Mouse (Mus musculus): ENCODE measurements at regions not wholly inside any gene's neighbourhood (a gene's known extent, or its start where the extent isn't known, plus 50 kb on each side); places are given as distances from the start of the nearest gene placed in this dataset.

DNA sequence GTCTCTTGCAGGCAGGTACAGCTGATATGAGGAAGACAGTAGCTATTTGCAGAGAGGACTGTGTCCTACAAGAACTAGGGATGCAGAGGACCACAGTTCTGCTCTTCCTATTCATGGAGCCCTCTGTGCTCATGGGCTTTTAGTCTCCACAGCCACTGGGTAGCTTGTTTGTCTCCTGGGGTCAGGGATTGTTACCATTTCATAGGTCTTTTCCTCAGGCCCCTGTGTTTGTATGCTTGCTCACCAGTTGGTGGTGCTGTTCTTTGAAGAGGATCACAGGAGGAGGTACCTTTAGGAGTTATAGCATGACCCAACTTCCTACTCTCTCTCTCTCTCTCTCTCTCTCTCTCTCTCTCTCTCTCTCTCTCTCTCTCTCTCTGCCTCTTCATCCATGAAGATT, 114.7 kb upstream of the Eef2kmt start:
- H3K36me3 ChIP-seq (ENCODE audit: control insufficient read depth, insufficient read depth, low read length), result no peaks in the 10 kb centered on the region

DNA sequence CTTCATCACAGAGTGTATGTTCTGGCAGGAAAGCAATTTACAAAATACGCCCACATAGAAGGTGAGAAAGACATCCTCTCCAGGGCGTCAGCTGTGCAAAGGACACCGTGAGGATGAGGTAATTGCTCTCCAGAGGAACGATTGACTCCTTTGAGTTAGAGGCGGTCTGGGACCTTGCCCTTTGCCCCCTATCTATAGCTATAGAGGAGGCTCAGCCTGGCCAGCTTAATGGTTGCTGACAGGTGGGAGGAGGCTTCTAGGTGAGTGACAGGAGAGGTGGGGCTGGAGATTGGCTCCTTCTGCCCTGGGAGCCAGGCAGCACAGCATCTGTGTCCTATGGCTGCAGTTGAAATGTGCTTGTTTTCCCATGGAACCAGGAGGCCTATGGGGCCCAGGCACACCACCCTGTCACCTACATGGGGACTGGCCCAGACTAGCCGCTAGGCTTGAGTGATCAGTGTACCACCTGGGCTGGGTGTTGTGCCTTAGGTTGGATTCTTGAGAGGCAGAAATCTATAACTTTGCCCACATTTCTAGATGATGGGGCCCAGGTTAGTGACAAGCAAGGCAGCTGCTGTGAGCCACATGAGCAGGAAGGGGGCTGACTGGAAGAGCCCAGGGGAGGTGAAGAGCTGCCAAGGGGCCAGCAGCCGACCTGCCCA, 113.2 kb upstream of the Eef2kmt start:
- Histone ChIP-seq H3K27ac (ENCODE audit: control insufficient read depth, insufficient read depth, low read depth, low read length) (no peak overlapping the region), H3K4me3 (ENCODE audit: control insufficient read depth, low read depth, low read length) (no peak overlapping the region), H3K36me3 (ENCODE audit: control insufficient read depth, insufficient read depth, low read length) (no peaks in the 10 kb centered on the region), H3K4me1 (ENCODE audit: control insufficient read depth, insufficient read depth, low read length) (peaks cover 3% of the 10 kb centered on the region), H3K27me3 (ENCODE audit: control insufficient read depth, insufficient read depth, low read length) (no peaks in the 10 kb centered on the region)
- TF ChIP-seq CTCF (IDR thresholded peaks at IDR 0.05; ENCODE audit: control insufficient read depth, insufficient read depth, insufficient replicate concordance, low read depth, low read length) (no peak), POLR2A (IDR thresholded peaks at IDR 0.05; ENCODE audit: control insufficient read depth, low read depth, low read length) (no peak)

More for the DNA sequence above, 114.7 kb upstream of the Eef2kmt start:
- Histone ChIP-seq H3K4me1 (ENCODE audit: control insufficient read depth, insufficient read depth, low read length) (no peaks in the 10 kb centered on the region), H3K27me3 (ENCODE audit: control insufficient read depth, insufficient read depth, low read length) (no peaks in the 10 kb centered on the region), H3K27ac (ENCODE audit: control insufficient read depth, insufficient read depth, low read depth, low read length) (no peak overlapping the region), H3K4me3 (ENCODE audit: control insufficient read depth, low read depth, low read length) (no peak overlapping the region)
- no peak for TF ChIP-seq POLR2A (IDR thresholded peaks at IDR 0.05; ENCODE audit: control insufficient read depth, low read depth, low read length)
- no peak for TF ChIP-seq CTCF (IDR thresholded peaks at IDR 0.05; ENCODE audit: control insufficient read depth, insufficient read depth, insufficient replicate concordance, low read depth, low read length)

DNA sequence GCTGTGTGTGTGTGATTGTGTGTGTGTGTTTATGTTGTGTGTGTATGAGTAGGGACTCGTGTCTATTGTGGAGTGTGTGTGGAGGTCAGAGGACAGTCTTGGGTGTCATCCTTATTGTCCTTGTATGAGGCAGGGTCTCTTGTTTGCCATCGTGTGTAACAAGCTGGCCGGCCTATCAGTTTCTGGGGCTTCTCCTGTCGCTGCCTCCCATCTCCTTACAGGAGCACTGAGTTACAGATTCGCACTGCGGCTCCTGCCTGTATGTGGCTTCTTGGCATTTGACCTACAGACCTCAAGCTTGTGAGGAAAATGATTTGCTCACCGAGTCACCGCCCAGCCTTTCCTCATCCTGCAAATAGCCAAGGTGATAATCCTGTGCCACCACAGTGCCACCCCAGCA, 112.6 kb upstream of the Eef2kmt start:
- H3K27ac ChIP-seq (ENCODE audit: control insufficient read depth, insufficient read depth, low read depth, low read length), result no peak overlapping the region
- no peaks in the 10 kb centered on the region for H3K27me3 ChIP-seq (ENCODE audit: control insufficient read depth, insufficient read depth, low read length)
- H3K4me1 ChIP-seq (ENCODE audit: control insufficient read depth, insufficient read depth, low read length), result peaks cover 3% of the 10 kb centered on the region
- H3K4me3 ChIP-seq (ENCODE audit: control insufficient read depth, low read depth, low read length), result no peak overlapping the region
- no peaks in the 10 kb centered on the region for H3K36me3 ChIP-seq (ENCODE audit: control insufficient read depth, insufficient read depth, low read length)
- no peak for TF ChIP-seq CTCF (IDR thresholded peaks at IDR 0.05; ENCODE audit: control insufficient read depth, insufficient read depth, insufficient replicate concordance, low read depth, low read length)
- TF ChIP-seq POLR2A (IDR thresholded peaks at IDR 0.05; ENCODE audit: control insufficient read depth, low read depth, low read length), result no peak

DNA sequence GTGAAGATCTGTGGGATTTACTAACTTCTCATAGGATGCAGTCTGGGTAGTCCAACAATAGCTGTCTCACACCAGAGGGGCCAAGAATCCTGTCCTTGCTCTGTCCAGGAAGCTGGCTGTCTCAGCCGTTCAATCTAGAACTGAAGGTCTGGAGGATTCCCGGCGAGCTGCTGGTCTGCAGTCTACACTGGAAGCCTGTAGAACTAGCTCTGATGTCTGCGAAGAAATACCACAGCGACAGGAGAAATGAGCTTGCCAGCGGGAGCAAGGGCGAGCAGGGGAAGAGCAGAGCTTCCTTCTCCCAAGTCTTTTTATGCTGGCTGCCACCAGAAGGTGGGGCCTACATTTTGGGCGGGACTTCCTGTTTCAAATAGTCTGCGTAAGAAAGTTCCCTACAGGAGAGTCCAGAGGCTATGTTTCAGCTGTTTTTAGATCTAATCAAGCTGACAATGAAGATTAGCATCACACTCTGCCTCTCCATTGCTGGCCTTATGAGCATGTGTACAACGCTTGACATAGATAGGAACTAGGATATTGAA, 111.9 kb upstream of the Eef2kmt start:
- peaks cover 3% of the 10 kb centered on the region for H3K4me1 ChIP-seq (ENCODE audit: control insufficient read depth, insufficient read depth, low read length)
- H3K36me3 ChIP-seq (ENCODE audit: control insufficient read depth, insufficient read depth, low read length), result no peaks in the 10 kb centered on the region
- no peak overlapping the region for H3K4me3 ChIP-seq (ENCODE audit: control insufficient read depth, low read depth, low read length)
- TF ChIP-seq CTCF (IDR thresholded peaks at IDR 0.05; ENCODE audit: control insufficient read depth, insufficient read depth, insufficient replicate concordance, low read depth, low read length) (no peak), POLR2A (IDR thresholded peaks at IDR 0.05; ENCODE audit: control insufficient read depth, low read depth, low read length) (no peak)
- no peak overlapping the region for H3K27ac ChIP-seq (ENCODE audit: control insufficient read depth, insufficient read depth, low read depth, low read length)
- H3K27me3 ChIP-seq (ENCODE audit: control insufficient read depth, insufficient read depth, low read length), result no peaks in the 10 kb centered on the region

DNA sequence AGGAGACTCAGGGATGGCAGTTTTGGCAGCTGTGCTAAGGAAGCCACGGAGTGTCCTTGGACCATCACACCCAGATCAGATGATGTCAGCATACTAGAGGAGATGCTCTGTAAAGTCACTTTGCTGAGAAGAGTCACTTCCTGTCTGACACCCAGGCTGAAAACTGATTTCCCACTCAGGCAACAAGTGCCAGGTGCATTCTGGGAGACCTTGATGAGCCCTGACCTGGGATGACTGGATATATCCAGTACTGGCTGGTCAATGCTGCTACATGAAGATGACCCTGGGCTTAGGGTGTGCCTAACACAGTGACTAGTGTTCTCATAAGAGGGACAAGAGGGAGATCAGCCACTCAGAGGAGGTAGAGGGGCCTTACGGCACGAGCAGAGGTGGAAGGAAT, 110.2 kb upstream of the Eef2kmt start:
- H3K36me3 ChIP-seq (ENCODE audit: control insufficient read depth, insufficient read depth, low read length), result no peaks in the 10 kb centered on the region
- no peak for TF ChIP-seq POLR2A (IDR thresholded peaks at IDR 0.05; ENCODE audit: control insufficient read depth, low read depth, low read length)
- TF ChIP-seq CTCF (IDR thresholded peaks at IDR 0.05; ENCODE audit: control insufficient read depth, insufficient read depth, insufficient replicate concordance, low read depth, low read length), result no peak
- H3K4me1 ChIP-seq (ENCODE audit: control insufficient read depth, insufficient read depth, low read length), result peaks cover 3% of the 10 kb centered on the region
- no peaks in the 10 kb centered on the region for H3K27me3 ChIP-seq (ENCODE audit: control insufficient read depth, insufficient read depth, low read length)
- no peak overlapping the region for H3K27ac ChIP-seq (ENCODE audit: control insufficient read depth, insufficient read depth, low read depth, low read length)
- no peak overlapping the region for H3K4me3 ChIP-seq (ENCODE audit: control insufficient read depth, low read depth, low read length)

DNA sequence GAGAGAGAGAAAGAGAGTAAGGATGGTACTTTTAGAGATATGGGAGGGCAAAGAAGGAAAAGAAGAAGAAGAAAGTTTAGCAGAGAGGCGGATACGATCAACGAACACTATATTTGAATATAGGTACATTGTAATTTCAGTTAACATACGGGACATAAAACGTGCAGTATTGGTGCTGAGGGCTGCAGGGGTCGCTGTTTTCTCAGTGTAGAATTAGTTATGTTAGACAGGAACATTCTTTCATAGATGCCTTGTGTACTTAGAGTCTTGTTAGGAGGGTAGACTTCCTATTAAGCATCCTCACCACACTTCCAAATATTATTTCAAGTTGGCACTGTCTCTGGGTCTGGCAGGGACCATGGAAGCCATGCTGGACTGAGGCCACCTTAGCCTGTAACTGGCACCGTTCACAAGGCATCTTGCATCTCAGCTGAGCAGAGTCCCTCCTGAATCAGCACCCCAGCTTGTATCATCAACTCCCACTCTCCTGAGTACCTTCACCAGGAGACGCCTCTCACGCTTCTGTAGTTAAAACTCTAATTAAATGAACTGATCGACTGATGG, 107.3 kb upstream of the Eef2kmt start:
- Histone ChIP-seq H3K36me3 (ENCODE audit: control insufficient read depth, insufficient read depth, low read length) (no peaks in the 10 kb centered on the region), H3K4me1 (ENCODE audit: control insufficient read depth, insufficient read depth, low read length) (peaks cover 3% of the 10 kb centered on the region), H3K27ac (ENCODE audit: control insufficient read depth, insufficient read depth, low read depth, low read length) (no peak overlapping the region), H3K27me3 (ENCODE audit: control insufficient read depth, insufficient read depth, low read length) (no peaks in the 10 kb centered on the region), H3K4me3 (ENCODE audit: control insufficient read depth, low read depth, low read length) (no peak overlapping the region)
- TF ChIP-seq POLR2A (IDR thresholded peaks at IDR 0.05; ENCODE audit: control insufficient read depth, low read depth, low read length), result no peak
- no peak for TF ChIP-seq CTCF (IDR thresholded peaks at IDR 0.05; ENCODE audit: control insufficient read depth, insufficient read depth, insufficient replicate concordance, low read depth, low read length)

DNA sequence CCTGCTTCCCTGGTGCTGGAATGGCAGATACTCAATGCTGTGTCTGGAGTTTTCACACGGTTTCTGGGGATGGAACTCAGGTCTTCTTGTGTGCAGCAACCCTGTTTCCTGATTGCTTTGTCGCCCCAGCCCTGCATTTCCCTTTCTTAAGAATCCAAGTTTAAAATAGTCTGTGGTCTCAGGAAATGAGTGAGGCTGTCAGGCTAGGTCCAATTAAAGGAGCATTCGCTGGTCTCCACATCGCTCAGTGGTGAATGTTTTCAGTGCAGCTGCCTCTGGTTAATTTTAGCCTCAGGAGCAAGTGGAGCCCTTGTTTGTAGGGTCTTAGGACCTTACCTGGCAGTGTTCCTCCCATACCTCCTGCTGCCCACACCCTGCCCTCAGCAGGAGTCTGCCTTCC, 103.4 kb upstream of the Eef2kmt start:
- no peak for TF ChIP-seq CTCF (IDR thresholded peaks at IDR 0.05; ENCODE audit: control insufficient read depth, insufficient read depth, insufficient replicate concordance, low read depth, low read length)
- no peak for TF ChIP-seq POLR2A (IDR thresholded peaks at IDR 0.05; ENCODE audit: control insufficient read depth, low read depth, low read length)
- no peaks in the 10 kb centered on the region for H3K27me3 ChIP-seq (ENCODE audit: control insufficient read depth, insufficient read depth, low read length)

More for the DNA sequence above, 103.4 kb upstream of the Eef2kmt start:
- Histone ChIP-seq H3K27ac (ENCODE audit: control insufficient read depth, insufficient read depth, low read depth, low read length) (no peak overlapping the region), H3K4me1 (ENCODE audit: control insufficient read depth, insufficient read depth, low read length) (no peaks in the 10 kb centered on the region), H3K36me3 (ENCODE audit: control insufficient read depth, insufficient read depth, low read length) (no peaks in the 10 kb centered on the region), H3K4me3 (ENCODE audit: control insufficient read depth, low read depth, low read length) (no peak overlapping the region)

Data from testis, adult 2 months (tissue).